Mouse (Mus musculus): Measurements from ENCODE around the gene Sash1. TPM values are rescaled to one million over a fixed set of nuclear protein-coding genes. Genes with fewer than 3 reads are reported as not detected.

The Sash1 gene
- polyA plus RNA-seq, 1 experiment from 2014 or later = 5.4 TPM

GRCm38 (mm10) chr10:8872788-8873187, 13.1 kb downstream of the Sash1 start:
- Histone ChIP-seq H3K27ac (no peak overlapping the region), H3K4me3 (replicated peaks) (no peak overlapping the region), H3K9ac (no peak overlapping the region), H3K36me3 (no peaks in the 10 kb centered on the region), H3K27me3 (replicated peaks) (no peaks in the 10 kb centered on the region), H3K9me3 (no peaks in the 10 kb centered on the region), H3K4me1 (no peaks in the 10 kb centered on the region), H3K4me2 (no peak overlapping the region)
- 93% methylated on average over 3 of the region's 3 CpGs for WGBS
- no peak for ATAC-seq (ENCODE audit: insufficient read depth, low FRiP score, low read depth)

- Histone ChIP-seq H3K27me3 (replicated peaks) (no peaks in the 10 kb centered on the region), H3K9me3 (no peaks in the 10 kb centered on the region), H3K4me2 (no peak overlapping the region), H3K27ac (no peak overlapping the region), H3K36me3 (no peaks in the 10 kb centered on the region), H3K4me1 (no peaks in the 10 kb centered on the region), H3K4me3 (replicated peaks) (no peak overlapping the region), H3K9ac (no peak overlapping the region)
- 85% methylated on average over 1 of the region's 1 CpGs for WGBS
- ATAC-seq (ENCODE audit: insufficient read depth, low FRiP score, low read depth) = no peak
Measured at GRCm38 (mm10) chr10:8871935-8872334, 13.9 kb downstream of the Sash1 start.

GRCm38 (mm10) chr10:8870368-8870767, 15.5 kb downstream of the Sash1 start:
- no peak overlapping the region for H3K4me2 ChIP-seq
- WGBS = 80% methylated on average over 3 of the region's 3 CpGs
- no peak overlapping the region for H3K9ac ChIP-seq
- no peaks in the 10 kb centered on the region for H3K9me3 ChIP-seq
- H3K27me3 ChIP-seq (replicated peaks) = no peaks in the 10 kb centered on the region
- no peak overlapping the region for H3K4me3 ChIP-seq (replicated peaks)
- H3K36me3 ChIP-seq = no peaks in the 10 kb centered on the region
- no peak overlapping the region for H3K27ac ChIP-seq
- peaks cover 3% of the 10 kb centered on the region; the same call in 1 of the 2 replicates for H3K4me1 ChIP-seq
- ATAC-seq (ENCODE audit: insufficient read depth, low FRiP score, low read depth) = no peak

GRCm38 (mm10) chr10:8866062-8866642, 19.7 kb downstream of the Sash1 start:
- 53% methylated on average over 4 of the region's 4 CpGs for WGBS
- Histone ChIP-seq H3K4me3 (replicated peaks) (no peak overlapping the region), H3K27me3 (replicated peaks) (no peaks in the 10 kb centered on the region), H3K9ac (no peak overlapping the region), H3K4me1 (peaks cover 3% of the 10 kb centered on the region), H3K27ac (0 out of 2 replicates have a peak overlapping the region, but pooled peaks have one; percentile 51), H3K4me2 (no peak overlapping the region), H3K9me3 (no peaks in the 10 kb centered on the region), H3K36me3 (no peaks in the 10 kb centered on the region)
- ATAC-seq (ENCODE audit: insufficient read depth, low FRiP score, low read depth) = peak; percentile 47; the same call in 1 of the 2 replicates

- H3K4me2 ChIP-seq = no peak overlapping the region
- no peaks in the 10 kb centered on the region; the same call in 1 of the 2 replicates for H3K4me1 ChIP-seq
- ATAC-seq (ENCODE audit: insufficient read depth, low FRiP score, low read depth) = no peak
- no peaks in the 10 kb centered on the region for H3K27me3 ChIP-seq (replicated peaks)
- no peak overlapping the region for H3K27ac ChIP-seq
- H3K36me3 ChIP-seq = no peaks in the 10 kb centered on the region
- WGBS = 68% methylated on average over 9 of the region's 9 CpGs
- no peak overlapping the region for H3K4me3 ChIP-seq (replicated peaks)
- no peaks in the 10 kb centered on the region for H3K9me3 ChIP-seq
- H3K9ac ChIP-seq = no peak overlapping the region
Measured at GRCm38 (mm10) chr10:8860655-8861054, 25.2 kb downstream of the Sash1 start.

GRCm38 (mm10) chr10:8858718-8859117, 27.2 kb downstream of the Sash1 start:
- no peak overlapping the region for H3K9ac ChIP-seq
- H3K36me3 ChIP-seq = no peaks in the 10 kb centered on the region
- ATAC-seq (ENCODE audit: insufficient read depth, low FRiP score, low read depth) = no peak
- 87% methylated on average over 7 of the region's 7 CpGs for WGBS
- H3K27ac ChIP-seq = no peak overlapping the region
- no peaks in the 10 kb centered on the region; the same call in 1 of the 2 replicates for H3K4me1 ChIP-seq
- no peak overlapping the region for H3K4me3 ChIP-seq (replicated peaks)
- H3K27me3 ChIP-seq (replicated peaks) = no peaks in the 10 kb centered on the region
- no peak overlapping the region for H3K4me2 ChIP-seq
- no peaks in the 10 kb centered on the region for H3K9me3 ChIP-seq

- no peak for ATAC-seq (ENCODE audit: insufficient read depth, low FRiP score, low read depth)
- WGBS = 77% methylated on average over 2 of the region's 2 CpGs
- Histone ChIP-seq H3K4me3 (replicated peaks) (no peak overlapping the region), H3K4me2 (no peak overlapping the region), H3K9me3 (no peaks in the 10 kb centered on the region), H3K27ac (no peak overlapping the region), H3K9ac (no peak overlapping the region), H3K27me3 (replicated peaks) (no peaks in the 10 kb centered on the region), H3K4me1 (no peaks in the 10 kb centered on the region; the same call in 1 of the 2 replicates), H3K36me3 (no peaks in the 10 kb centered on the region)
Measured at GRCm38 (mm10) chr10:8856942-8857341, 28.9 kb downstream of the Sash1 start.

- WGBS = 63% methylated on average over 7 of the region's 7 CpGs
Measured at GRCm38 (mm10) chr10:8853326-8853725, 32.5 kb downstream of the Sash1 start.

GRCm38 (mm10) chr10:8851625-8852024, 34.2 kb downstream of the Sash1 start:
- H3K9me3 ChIP-seq = no peaks in the 10 kb centered on the region
- no peaks in the 10 kb centered on the region for H3K36me3 ChIP-seq
- 83% methylated on average over 10 of the region's 10 CpGs for WGBS
- no peaks in the 10 kb centered on the region for H3K27me3 ChIP-seq (replicated peaks)
- H3K4me3 ChIP-seq (replicated peaks) = no peak overlapping the region
- no peak overlapping the region for H3K27ac ChIP-seq
- no peak overlapping the region for H3K9ac ChIP-seq
- H3K4me1 ChIP-seq = no peaks in the 10 kb centered on the region
- ATAC-seq (ENCODE audit: insufficient read depth, low FRiP score, low read depth) = no peak
- no peak overlapping the region for H3K4me2 ChIP-seq

More at GRCm38 (mm10) chr10:8853326-8853725, 32.5 kb downstream of the Sash1 start:
- no peak overlapping the region for H3K4me3 ChIP-seq (replicated peaks)
- no peak overlapping the region for H3K9ac ChIP-seq
- H3K4me1 ChIP-seq = no peaks in the 10 kb centered on the region
- H3K27ac ChIP-seq = 0 out of 2 replicates have a peak overlapping the region, but pooled peaks have one; percentile 11
- no peak for ATAC-seq (ENCODE audit: insufficient read depth, low FRiP score, low read depth)
- no peaks in the 10 kb centered on the region for H3K36me3 ChIP-seq
- H3K27me3 ChIP-seq (replicated peaks) = no peaks in the 10 kb centered on the region
- H3K4me2 ChIP-seq = no peak overlapping the region
- H3K9me3 ChIP-seq = no peaks in the 10 kb centered on the region

GRCm38 (mm10) chr10:8847974-8848373, 37.9 kb downstream of the Sash1 start:
- no peak for ATAC-seq (ENCODE audit: insufficient read depth, low FRiP score, low read depth)
- no peak overlapping the region for H3K27ac ChIP-seq
- 72% methylated on average over 4 of the region's 4 CpGs for WGBS

GRCm38 (mm10) chr10:8846258-8846657, 39.6 kb downstream of the Sash1 start:
- ATAC-seq (ENCODE audit: insufficient read depth, low FRiP score, low read depth) = no peak
- H3K9me3 ChIP-seq = no peaks in the 10 kb centered on the region
- WGBS = 94% methylated on average over 10 of the region's 10 CpGs
- no peak overlapping the region for H3K4me3 ChIP-seq (replicated peaks)
- no peak overlapping the region for H3K9ac ChIP-seq
- H3K4me1 ChIP-seq = no peaks in the 10 kb centered on the region
- no peaks in the 10 kb centered on the region for H3K27me3 ChIP-seq (replicated peaks)
- H3K27ac ChIP-seq = no peak overlapping the region
- no peaks in the 10 kb centered on the region for H3K36me3 ChIP-seq
- no peak overlapping the region for H3K4me2 ChIP-seq

More at GRCm38 (mm10) chr10:8847974-8848373, 37.9 kb downstream of the Sash1 start:
- Histone ChIP-seq H3K27me3 (replicated peaks) (no peaks in the 10 kb centered on the region), H3K4me3 (replicated peaks) (no peak overlapping the region), H3K9me3 (no peaks in the 10 kb centered on the region), H3K4me2 (no peak overlapping the region), H3K4me1 (no peaks in the 10 kb centered on the region), H3K9ac (no peak overlapping the region), H3K36me3 (no peaks in the 10 kb centered on the region)

GRCm38 (mm10) chr10:8845230-8845770, 40.6 kb downstream of the Sash1 start:
- Histone ChIP-seq H3K4me1 (no peaks in the 10 kb centered on the region), H3K27me3 (replicated peaks) (no peaks in the 10 kb centered on the region), H3K9ac (no peak overlapping the region), H3K9me3 (no peaks in the 10 kb centered on the region), H3K4me3 (replicated peaks) (no peak overlapping the region), H3K36me3 (no peaks in the 10 kb centered on the region), H3K27ac (no peak overlapping the region), H3K4me2 (no peak overlapping the region)
- WGBS = 43% methylated on average over 2 of the region's 2 CpGs
- ATAC-seq (ENCODE audit: insufficient read depth, low FRiP score, low read depth) = no peak
